Mouse (Mus musculus) forebrain, embryonic 11.5 days (tissue): ENCODE results near the gene Ewsr1. TPM values are rescaled to one million over a fixed set of nuclear protein-coding genes. Genes with fewer than 3 reads are reported as not detected.

ENCODE experiments used
- ATAC-seq: fragments of 200-750 bp; cut with Nextera tagmentation; replicated peaks from 2 replicates; pipeline ENCODE4 v1.8.0; 2017; ENCODE audit warnings: moderate TSS enrichment; ENCODE audit not compliant: low FRiP score
- DNase-seq: peaks from one replicate; pipeline ENCODE4 v3.0.0-alpha.2; 2017; ENCODE audit warnings: low spot score
- H3K27ac ChIP-seq: fragments of 300-500 bp; sonication (generic); 2 replicates; pipeline ENCODE4 v1.5.1; 2014; ENCODE audit warnings: low read depth, low read length
- H3K27me3 ChIP-seq: fragments of 300-500 bp; sonication (generic); 2 replicates; pipeline ENCODE4 v1.6.1; 2014; ENCODE audit warnings: mild to moderate bottlenecking, low read length, mixed read lengths; ENCODE audit not compliant: control insufficient read depth, insufficient read depth
- H3K36me3 ChIP-seq: fragments of 300-500 bp; sonication (generic); 2 replicates; pipeline ENCODE4 v1.6.1; 2014; ENCODE audit warnings: mild to moderate bottlenecking, low read length, moderate library complexity, mixed read lengths; ENCODE audit not compliant: control insufficient read depth, insufficient read depth
- H3K4me1 ChIP-seq: fragments of 300-500 bp; sonication (generic); replicated peaks from 2 replicates; pipeline ENCODE4 v1.6.1; 2014; ENCODE audit warnings: low read length, mixed read lengths; ENCODE audit not compliant: control insufficient read depth, insufficient read depth
- H3K4me2 ChIP-seq: fragments of 300-500 bp; sonication (generic); 2 replicates; pipeline ENCODE4 v1.6.1; 2014; ENCODE audit warnings: low read depth, mild to moderate bottlenecking, low read length, moderate library complexity, mixed read lengths; ENCODE audit not compliant: severe bottlenecking
- H3K4me3 ChIP-seq: fragments of 300-500 bp; sonication (generic); 2 replicates; pipeline ENCODE4 v1.5.1; 2014; ENCODE audit warnings: low read depth, low read length
- H3K9ac ChIP-seq: fragments of 300-500 bp; sonication (generic); 2 replicates; pipeline ENCODE4 v1.6.1; 2014; ENCODE audit warnings: low read length
- H3K9me3 ChIP-seq: fragments of 300-500 bp; sonication (generic); 2 replicates; pipeline ENCODE4 v1.6.1; 2016; ENCODE audit warnings: low read length, mixed read lengths; ENCODE audit not compliant: control insufficient read depth
- WGBS: fragments of 180-500 bp; shearing (Covaris S2); extraction: QIAGEN DNeasy Blood & Tissue Kit; methylation state at CpG from one replicate; pipeline ENCODE4 v1.1.7; 2014; 5-methylcytosine and 5-hydroxymethylcytosine counted together
- microRNA-seq: library from miRNA; unstranded; fragments of <30 nt; microRNA quantifications from one replicate; pipeline ENCODE4, GENCODE M21; 2016; ENCODE audit not compliant: insufficient number of aligned reads
- polyA plus RNA-seq: library from polyadenylated mRNA; unstranded; fragments of >200 nt; fragmentation: Nextera tagmentation; extraction: Ambion mirVana; gene quantifications from 2 replicates; pipeline ENCODE4 v1.2.1, GENCODE M21; 2014

The Ewsr1 gene
- polyA plus RNA-seq, 1 experiment from 2014 or later = 509 TPM

- Histone ChIP-seq H3K4me3 (no peak overlapping the region), H3K9ac (no peak overlapping the region), H3K9me3 (no peaks in the 10 kb centered on the region), H3K4me1 (no peaks in the 10 kb centered on the region), H3K36me3 (peaks cover 4% of the 10 kb centered on the region; the same call in 1 of the 2 replicates), H3K4me2 (no peak overlapping the region), H3K27me3 (no peaks in the 10 kb centered on the region), H3K27ac (no peak overlapping the region)
- ATAC-seq (no peak), DNase-seq (no peak)
- WGBS = 93% methylated on average over 7 of the region's 7 CpGs
Observed at GRCm38 (mm10) chr11:5028228-5028627, 70.8 kb downstream of the Ewsr1 start.

- no peak for DNase-seq
- H3K4me2 ChIP-seq = no peak overlapping the region
- H3K9ac ChIP-seq = no peak overlapping the region
- no peak overlapping the region for H3K4me3 ChIP-seq
- WGBS = 100% methylated on average over 1 of the region's 1 CpGs
- H3K4me1 ChIP-seq = no peaks in the 10 kb centered on the region
- H3K9me3 ChIP-seq = no peaks in the 10 kb centered on the region
- no peaks in the 10 kb centered on the region for H3K27me3 ChIP-seq
- no peak for ATAC-seq
- H3K36me3 ChIP-seq = peaks cover 4% of the 10 kb centered on the region; the same call in 1 of the 2 replicates
- H3K27ac ChIP-seq = no peak overlapping the region
Observed at GRCm38 (mm10) chr11:5025108-5025507, 74.0 kb downstream of the Ewsr1 start.

Small RNAs within 50 kb of the gene (microRNA-seq; reads per million reads assigned to microRNA genes)
- gene Gm47296 = not detected

Other genes with a start within 250 kb of the Ewsr1 start
- gene Nf2, start 249.7 kb downstream of the Ewsr1 start, polyA plus RNA-seq = 56.1 and 57.4 TPM in 2 replicates
- 77.5 and 80.0 TPM in 2 replicates for gene Nipsnap1, start 225.3 kb downstream of the Ewsr1 start, polyA plus RNA-seq
- 54.7 and 61.3 TPM in 2 replicates for gene Thoc5, start 203.9 kb downstream of the Ewsr1 start, polyA plus RNA-seq
- 0.17 and 0.21 TPM in 2 replicates for gene Nefh, start 151.2 kb downstream of the Ewsr1 start, polyA plus RNA-seq
- 59.2 and 66.4 TPM in 2 replicates for gene Ap1b1, start 112.4 kb downstream of the Ewsr1 start, polyA plus RNA-seq
- gene Rasl10a, start 41.1 kb downstream of the Ewsr1 start, polyA plus RNA-seq = 0.23 and 0.99 TPM in 2 replicates
- 36.3 and 39.7 TPM in 2 replicates for gene Gas2l1, start 33.9 kb downstream of the Ewsr1 start, polyA plus RNA-seq
- 26.5 and 34.4 TPM in 2 replicates for gene Rhbdd3, start 340 bp downstream of the Ewsr1 start, polyA plus RNA-seq
- 22.2 TPM in 2 replicates for gene Emid1, start 53.0 kb upstream of the Ewsr1 start, polyA plus RNA-seq
- 10.8 and 11.3 TPM in 2 replicates for gene Kremen1, start 162.3 kb upstream of the Ewsr1 start, polyA plus RNA-seq